16 mouse cellular contexts compared by ENCODE assay signal in the genomic region with DNA sequence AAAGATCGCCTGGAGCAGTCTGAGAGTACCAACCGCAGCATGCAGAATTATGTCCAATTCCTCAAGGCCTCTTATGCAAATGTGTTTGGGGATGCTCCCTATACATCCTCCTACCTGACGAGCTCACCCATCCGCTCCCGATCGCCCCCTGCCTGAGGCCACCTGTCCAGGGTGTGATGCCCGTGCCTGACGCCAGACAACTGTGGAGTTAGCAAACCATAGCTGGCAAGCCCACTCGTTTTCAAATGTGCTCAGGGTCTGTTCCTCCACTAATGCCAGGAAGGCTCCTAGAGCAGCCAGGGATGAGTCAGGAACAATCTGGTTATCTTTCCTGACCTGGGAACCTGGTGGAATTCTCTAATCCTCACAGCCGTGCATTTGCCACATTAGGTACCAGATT. TPM values are rescaled to one million over a fixed set of nuclear protein-coding genes. Genes with fewer than 3 reads are reported as not detected.
DNase-seq lines count a peak whose midpoint lies in the region; ATAC-seq lines count a peak whose summit lies in the region.
"Had no signal": no experiment of that assay in that cellular context is flagged by ENCODE, and none has a peak within 500 bp of the region (broad histone marks: within the 10 kb centered on the region; RNA-seq: fewer than 3 reads in every experiment).

No protein-coding gene starts in this region.

- H3K9ac ChIP-seq in forebrain, embryonic 13.5 days: peak overlapping the region; percentile 43; the same call in 1 of the 2 replicates
- no peak overlapping the region for H3K9ac ChIP-seq in forebrain, embryonic 14.5 days (ENCODE audit: low read length)
- no peak overlapping the region for H3K9ac ChIP-seq in intestine, embryonic 15.5 days

- no peaks in the 10 kb centered on the region for H3K4me1 ChIP-seq in forebrain, embryonic 13.5 days
- no peaks in the 10 kb centered on the region for H3K4me1 ChIP-seq in forebrain, embryonic 14.5 days (ENCODE audit: control insufficient read depth, insufficient read depth, low read length)
- H3K4me1 ChIP-seq in intestine, embryonic 15.5 days (replicated peaks): no peaks in the 10 kb centered on the region
- H3K4me1 ChIP-seq: midbrain, embryonic 10.5 days had no signal

- no peak overlapping the region for H3K4me3 ChIP-seq in forebrain, embryonic 13.5 days
- H3K4me3 ChIP-seq in forebrain, embryonic 14.5 days (ENCODE audit: low read depth, low read length): no peak overlapping the region
- H3K4me3 ChIP-seq in intestine, embryonic 15.5 days (replicated peaks): no peak overlapping the region
- H3K4me3 ChIP-seq: midbrain, embryonic 10.5 days; myocyte had no signal

- no peak for ATAC-seq in forebrain, embryonic 13.5 days
- no peak for ATAC-seq in forebrain, embryonic 14.5 days
- ATAC-seq in intestine, embryonic 15.5 days: no peak

- DNase-seq in forebrain, embryonic 14.5 days (ENCODE audit: low spot score): no peak
- DNase-seq in R1 (ENCODE audit: low read depth, low spot score): peak; percentile 41
- peak; percentile 99 for DNase-seq in cerebellum, adult 9-11 months
- DNase-seq in layer of hippocampus, adult 9-11 months: peak; percentile 52
- DNase-seq in urinary bladder, postnatal 4 days (ENCODE audit: low spot score in 2 of 2): no peak
- DNase-seq in testis, postnatal 10 days (ENCODE audit: low spot score): no peak
- DNase-seq: gastrocnemius, postnatal 10 days; heart, postnatal 14 days; lung, postnatal 10 days; right cerebral cortex, postnatal 14 days; thymus, adult 18-20 months had no signal

- H3K27ac ChIP-seq in forebrain, embryonic 13.5 days: no peak overlapping the region
- no peak overlapping the region for H3K27ac ChIP-seq in forebrain, embryonic 14.5 days (ENCODE audit: low read depth, low read length)
- H3K27ac ChIP-seq in intestine, embryonic 15.5 days: no peak overlapping the region
- H3K27ac ChIP-seq: midbrain, embryonic 10.5 days had no signal

- no peaks in the 10 kb centered on the region for H3K27me3 ChIP-seq in forebrain, embryonic 13.5 days
- H3K27me3 ChIP-seq in forebrain, embryonic 14.5 days (replicated peaks; ENCODE audit: control insufficient read depth, insufficient read depth, low read length): no peaks in the 10 kb centered on the region
- no peaks in the 10 kb centered on the region for H3K27me3 ChIP-seq in intestine, embryonic 15.5 days (replicated peaks)

- peaks cover 58% of the 10 kb centered on the region for H3K36me3 ChIP-seq in forebrain, embryonic 13.5 days (ENCODE audit: poor library complexity, severe bottlenecking)
- peaks cover 58% of the 10 kb centered on the region for H3K36me3 ChIP-seq in forebrain, embryonic 14.5 days (ENCODE audit: control insufficient read depth, insufficient read depth, low read length)
- peaks cover 31% of the 10 kb centered on the region for H3K36me3 ChIP-seq in intestine, embryonic 15.5 days

- WGBS in forebrain, embryonic 13.5 days: 90% methylated on average over 10 of the region's 10 CpGs
- 84% methylated on average over 10 of the region's 10 CpGs for WGBS in forebrain, embryonic 14.5 days
- WGBS in intestine, embryonic 15.5 days: 89% methylated on average over 10 of the region's 10 CpGs

- no peak overlapping the region for H3K4me2 ChIP-seq in forebrain, embryonic 13.5 days
- no peak overlapping the region for H3K4me2 ChIP-seq in forebrain, embryonic 14.5 days (ENCODE audit: low read length)
- H3K4me2 ChIP-seq in intestine, embryonic 15.5 days (replicated peaks): no peak overlapping the region
- H3K4me2 ChIP-seq: liver, embryonic 11.5 days had no signal

- no peaks in the 10 kb centered on the region for H3K9me3 ChIP-seq in forebrain, embryonic 13.5 days (replicated peaks)
- H3K9me3 ChIP-seq in forebrain, embryonic 14.5 days (replicated peaks; ENCODE audit: control insufficient read depth, low read length): no peaks in the 10 kb centered on the region
- H3K9me3 ChIP-seq in intestine, embryonic 15.5 days: no peaks in the 10 kb centered on the region
- H3K9me3 ChIP-seq: midbrain, embryonic 10.5 days had no signal

RNA-seq across cellular contexts. Expression of a gene that starts 4.7 kb away (rescaled TPM):
- 82.5 and 83.3 TPM in 2 replicates for polyA plus RNA-seq in forebrain, embryonic 13.5 days (2015; fragmentation: Nextera tagmentation; extraction: Ambion mirVana)
- polyA plus RNA-seq in forebrain, embryonic 14.5 days (2014; fragmentation: Nextera tagmentation; extraction: Ambion mirVana): 54.0 and 63.3 TPM in 2 replicates
- 44.5 and 45.5 TPM in 2 replicates for polyA plus RNA-seq in intestine, embryonic 15.5 days (2015; fragmentation: Nextera tagmentation; extraction: Ambion mirVana)

RNA-seq across cellular contexts. Expression of a gene that starts 34.9 kb away (rescaled TPM):
- polyA plus RNA-seq in forebrain, embryonic 13.5 days (2015; fragmentation: Nextera tagmentation; extraction: Ambion mirVana): 157 and 178 TPM in 2 replicates
- polyA plus RNA-seq in forebrain, embryonic 14.5 days (2014; fragmentation: Nextera tagmentation; extraction: Ambion mirVana): 310 and 312 TPM in 2 replicates
- polyA plus RNA-seq in intestine, embryonic 15.5 days (2015; fragmentation: Nextera tagmentation; extraction: Ambion mirVana): 73.3 and 82.9 TPM in 2 replicates

RNA-seq across cellular contexts. Expression of a gene that starts 41.5 kb away (rescaled TPM):
- 77.4 and 91.8 TPM in 2 replicates for polyA plus RNA-seq in forebrain, embryonic 13.5 days (2015; fragmentation: Nextera tagmentation; extraction: Ambion mirVana)
- 36.4 and 43.6 TPM in 2 replicates for polyA plus RNA-seq in forebrain, embryonic 14.5 days (2014; fragmentation: Nextera tagmentation; extraction: Ambion mirVana)
- polyA plus RNA-seq in intestine, embryonic 15.5 days (2015; fragmentation: Nextera tagmentation; extraction: Ambion mirVana): 43.0 and 44.9 TPM in 2 replicates

Comparison
In these comparisons a context has a peak if more than half of its experiments do, and no peak if none do; other contexts are left out.
1. DNase-seq: peak in R1 (single experiment), cerebellum, adult 9-11 months (single experiment) and layer of hippocampus, adult 9-11 months (single experiment); none in forebrain, embryonic 14.5 days (single experiment), urinary bladder, postnatal 4 days (0 of 2) and testis, postnatal 10 days (single experiment).